Mouse (Mus musculus) erythroblast, embryonic 14.5 days (primary cell): Measurements from ENCODE around the gene Tm9sf3. TPM values are rescaled to one million over a fixed set of nuclear protein-coding genes. Genes with fewer than 3 reads are reported as not detected.

ENCODE experiments used
- H3K27me3 ChIP-seq: 2 replicates; pipeline ENCODE4 v1.6.1; 2012; ENCODE audit warnings: inconsistent platforms; ENCODE audit not compliant: control insufficient read depth
- H3K36me3 ChIP-seq: 2 replicates; pipeline ENCODE4 v1.6.1; 2012; ENCODE audit warnings: mild to moderate bottlenecking, inconsistent platforms; ENCODE audit not compliant: control insufficient read depth
- H3K4me1 ChIP-seq: 2 replicates; pipeline ENCODE4 v1.6.1; 2012; ENCODE audit warnings: inconsistent platforms; ENCODE audit not compliant: control insufficient read depth
- H3K4me3 ChIP-seq: replicated peaks from 2 replicates; pipeline ENCODE3; 2012; ENCODE audit warnings: moderate library complexity, mild to moderate bottlenecking, inconsistent platforms
- H3K9me3 ChIP-seq: 2 replicates; pipeline ENCODE4 v1.6.1; 2012; ENCODE audit warnings: low read length, inconsistent platforms, mixed read lengths; ENCODE audit not compliant: control insufficient read depth
- GATA1 ChIP-seq: IDR thresholded peaks from 2 replicates; pipeline ENCODE4 v1.6.1; 2012; ENCODE audit warnings: low read length, inconsistent platforms, mixed read lengths
- TAL1 ChIP-seq: IDR thresholded peaks from 3 replicates; pipeline ENCODE4 v1.6.1; 2012; ENCODE audit warnings: low read length, inconsistent platforms, mixed read lengths
- polyA plus RNA-seq: library from polyadenylated mRNA; stranded (reverse); fragments of >175 nt; gene quantifications from 2 replicates; pipeline ENCODE4 v1.2.3, GENCODE M21; 2012

The Tm9sf3 gene
- polyA plus RNA-seq, 1 experiment: 0.39 TPM

- no peak for TF ChIP-seq GATA1
- TF ChIP-seq TAL1: no peak
- Histone ChIP-seq H3K9me3 (no peaks in the 10 kb centered on the region), H3K27me3 (peaks cover 3% of the 10 kb centered on the region), H3K4me1 (no peaks in the 10 kb centered on the region), H3K4me3 (no peak overlapping the region), H3K36me3 (no peaks in the 10 kb centered on the region; the same call in 1 of the 2 replicates)
Measured at GRCm38 (mm10) chr19:41288568-41288967, 24.8 kb upstream of the Tm9sf3 start.

DNA sequence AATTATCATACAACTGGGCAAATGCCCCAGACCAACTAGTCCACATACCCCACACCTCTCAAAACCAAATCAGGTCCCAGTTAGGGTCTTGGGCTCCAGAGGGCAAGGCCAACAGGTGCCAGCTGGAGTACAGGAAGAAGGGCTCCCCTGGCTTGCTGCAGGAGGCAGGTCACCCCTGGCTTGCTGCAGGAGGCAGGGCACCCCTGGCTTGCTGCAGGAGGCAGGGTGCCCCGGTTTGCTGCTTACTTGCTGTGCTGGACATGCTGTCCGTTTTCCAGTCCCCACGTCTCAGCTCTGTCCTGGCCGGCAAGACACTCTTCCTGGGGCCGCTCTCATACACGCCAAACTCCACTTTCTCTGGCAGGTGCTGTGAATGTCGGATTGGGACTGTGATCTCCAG is 23.4 kb upstream of the Tm9sf3 start:
- Histone ChIP-seq H3K4me3 (no peak overlapping the region), H3K4me1 (no peaks in the 10 kb centered on the region), H3K9me3 (no peaks in the 10 kb centered on the region), H3K27me3 (peaks cover 3% of the 10 kb centered on the region), H3K36me3 (no peaks in the 10 kb centered on the region; the same call in 1 of the 2 replicates)
- TF ChIP-seq TAL1 (no peak), GATA1 (no peak)

- no peaks in the 10 kb centered on the region for H3K4me1 ChIP-seq
- peaks cover 3% of the 10 kb centered on the region for H3K27me3 ChIP-seq
- no peaks in the 10 kb centered on the region for H3K9me3 ChIP-seq
- H3K36me3 ChIP-seq: no peaks in the 10 kb centered on the region; the same call in 1 of the 2 replicates
- TF ChIP-seq TAL1 (no peak), GATA1 (no peak)
- no peak overlapping the region for H3K4me3 ChIP-seq
Measured at GRCm38 (mm10) chr19:41284515-41284914, 20.7 kb upstream of the Tm9sf3 start.

- Histone ChIP-seq H3K36me3 (no peaks in the 10 kb centered on the region; the same call in 1 of the 2 replicates), H3K27me3 (peaks cover 3% of the 10 kb centered on the region), H3K9me3 (no peaks in the 10 kb centered on the region), H3K4me1 (no peaks in the 10 kb centered on the region), H3K4me3 (no peak overlapping the region)
- TF ChIP-seq TAL1 (no peak), GATA1 (no peak)
Measured at GRCm38 (mm10) chr19:41282718-41283117, 18.9 kb upstream of the Tm9sf3 start.

GRCm38 (mm10) chr19:41282216-41282615 is 18.4 kb upstream of the Tm9sf3 start:
- Histone ChIP-seq H3K36me3 (no peaks in the 10 kb centered on the region; the same call in 1 of the 2 replicates), H3K4me3 (no peak overlapping the region), H3K27me3 (peaks cover 3% of the 10 kb centered on the region), H3K9me3 (no peaks in the 10 kb centered on the region), H3K4me1 (no peaks in the 10 kb centered on the region)
- TF ChIP-seq GATA1: no peak
- no peak for TF ChIP-seq TAL1

- no peaks in the 10 kb centered on the region for H3K4me1 ChIP-seq
- peaks cover 3% of the 10 kb centered on the region; the same call in 1 of the 2 replicates for H3K27me3 ChIP-seq
- H3K9me3 ChIP-seq: no peaks in the 10 kb centered on the region
- no peak overlapping the region for H3K4me3 ChIP-seq
- H3K36me3 ChIP-seq: no peaks in the 10 kb centered on the region
- TF ChIP-seq TAL1 (no peak), GATA1 (no peak)
Measured at GRCm38 (mm10) chr19:41279724-41280244, 16.0 kb upstream of the Tm9sf3 start.

- H3K9me3 ChIP-seq: no peaks in the 10 kb centered on the region
- no peak overlapping the region for H3K4me3 ChIP-seq
- H3K36me3 ChIP-seq: no peaks in the 10 kb centered on the region; the same call in 1 of the 2 replicates
- no peaks in the 10 kb centered on the region for H3K4me1 ChIP-seq
- TF ChIP-seq TAL1 (no peak), GATA1 (no peak)
- H3K27me3 ChIP-seq: no peaks in the 10 kb centered on the region
Measured at GRCm38 (mm10) chr19:41278606-41279005, 14.8 kb upstream of the Tm9sf3 start.

- no peak overlapping the region for H3K4me3 ChIP-seq
- TF ChIP-seq GATA1 (no peak), TAL1 (no peak)
- H3K9me3 ChIP-seq: no peaks in the 10 kb centered on the region
- H3K4me1 ChIP-seq: no peaks in the 10 kb centered on the region
- no peaks in the 10 kb centered on the region for H3K27me3 ChIP-seq
- no peaks in the 10 kb centered on the region; the same call in 1 of the 2 replicates for H3K36me3 ChIP-seq
Measured at GRCm38 (mm10) chr19:41275588-41275987, 11.8 kb upstream of the Tm9sf3 start.

GRCm38 (mm10) chr19:41270906-41271305 is 7.1 kb upstream of the Tm9sf3 start:
- TF ChIP-seq TAL1: no peak
- no peak for TF ChIP-seq GATA1
- H3K27me3 ChIP-seq: peaks cover 7% of the 10 kb centered on the region; the same call in 1 of the 2 replicates
- H3K4me3 ChIP-seq: no peak overlapping the region
- H3K4me1 ChIP-seq: no peaks in the 10 kb centered on the region
- H3K9me3 ChIP-seq: no peaks in the 10 kb centered on the region
- no peaks in the 10 kb centered on the region; the same call in 1 of the 2 replicates for H3K36me3 ChIP-seq
